Mouse (Mus musculus) kidney, adult 2 months (tissue): ENCODE results near the gene Morn5. TPM values are rescaled to one million over a fixed set of nuclear protein-coding genes. Genes with fewer than 3 reads are reported as not detected.
A peak's percentile ranks its signal among the peaks of the same experiment; 100 is the strongest.

Source experiments
- DNase-seq: peaks from one replicate; pipeline ENCODE4 v3.0.0; 2021
- H3K27ac ChIP-seq: fragments of 200-500 bp; 2 replicates; pipeline ENCODE4 v1.5.1; 2012; ENCODE audit warnings: low read depth, low read length, control low read depth, inconsistent platforms; ENCODE audit not compliant: insufficient read depth
- H3K27me3 ChIP-seq: fragments of 200-500 bp; replicated peaks from 2 replicates; pipeline ENCODE4 v1.6.1; 2012; ENCODE audit warnings: mild to moderate bottlenecking, moderate library complexity, low read length, inconsistent platforms; ENCODE audit not compliant: control insufficient read depth, insufficient read depth
- H3K36me3 ChIP-seq: fragments of 200-500 bp; 2 replicates; pipeline ENCODE4 v1.6.1; 2012; ENCODE audit warnings: mild to moderate bottlenecking, moderate library complexity, low read length, inconsistent platforms; ENCODE audit not compliant: control insufficient read depth, insufficient read depth
- H3K4me1 ChIP-seq: fragments of 200-500 bp; 2 replicates; pipeline ENCODE4 v1.6.1; 2011; ENCODE audit warnings: low read length; ENCODE audit not compliant: control insufficient read depth, insufficient read depth
- H3K4me3 ChIP-seq: fragments of 200-500 bp; 2 replicates; pipeline ENCODE4 v1.5.1; 2011; ENCODE audit warnings: mild to moderate bottlenecking, low read depth, low read length, control low read depth; ENCODE audit not compliant: insufficient read depth
- CTCF ChIP-seq: fragments of 200-500 bp; conservative IDR thresholded peaks from 2 replicates; pipeline ENCODE4 v1.5.1; 2011; ENCODE audit warnings: low read depth, mild to moderate bottlenecking, control low read depth, low read length, moderate library complexity, mixed read lengths; ENCODE audit not compliant: insufficient read depth, insufficient read length
- POLR2A ChIP-seq: fragments of 200-500 bp; IDR thresholded peaks from one replicate; pipeline ENCODE4 v1.6.1; 2011; ENCODE audit warnings: low read depth, low read length, control low read depth
- WGBS: fragments of 180-500 bp; shearing (Covaris S2); methylation state at CpG from one replicate; pipeline ENCODE4 v1.1.7; 2018; 5-methylcytosine and 5-hydroxymethylcytosine counted together
- polyA plus RNA-seq: library from polyadenylated mRNA; depleted of rRNA; stranded (reverse); fragments of >200 nt; gene quantifications from 2 replicates; pipeline ENCODE4 v1.2.3, GENCODE M21; 2012

Gene Morn5
- polyA plus RNA-seq, 1 experiment, result 1.7 TPM

DNA sequence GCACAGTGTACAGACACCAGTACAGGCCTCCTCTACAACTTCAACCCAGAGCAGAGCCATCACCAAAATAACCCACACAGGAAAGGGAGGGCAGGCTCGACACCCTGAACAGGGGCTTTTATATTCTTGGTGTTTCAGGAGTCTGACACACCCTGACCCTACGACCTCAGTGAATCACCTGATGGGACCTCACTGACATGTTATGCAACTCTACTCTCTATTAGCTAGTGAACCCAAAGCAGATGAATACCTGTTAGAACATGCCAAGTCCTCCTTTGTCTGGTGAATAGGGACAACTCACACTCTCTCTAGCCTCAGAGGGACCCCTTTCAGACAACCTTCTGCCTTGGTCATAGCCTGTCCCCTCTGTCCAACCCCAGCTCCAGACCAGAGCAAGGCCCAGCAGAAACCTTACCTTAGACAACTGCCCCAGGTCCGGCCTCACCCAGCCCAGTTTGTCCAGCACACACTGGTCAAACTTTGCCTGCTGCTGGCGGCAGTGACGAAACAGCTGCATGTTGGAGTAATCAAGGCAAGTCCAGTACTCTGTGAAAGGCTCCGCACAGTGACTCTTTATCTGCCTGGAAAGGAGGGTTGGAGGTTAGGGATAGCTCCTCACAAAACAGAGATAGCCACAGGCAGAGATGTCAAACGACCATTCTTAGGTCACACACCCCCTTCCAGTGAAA, 9.8 kb upstream of the Morn5 start:
- H3K4me1 ChIP-seq, result no peaks in the 10 kb centered on the region
- no peak for DNase-seq
- TF ChIP-seq POLR2A (no peak), CTCF (no peak)
- no peak overlapping the region for H3K27ac ChIP-seq
- no peaks in the 10 kb centered on the region for H3K27me3 ChIP-seq
- peaks cover 1% of the 10 kb centered on the region; the same call in 1 of the 2 replicates for H3K36me3 ChIP-seq
- no peak overlapping the region for H3K4me3 ChIP-seq
- 76% methylated on average over 7 of the region's 7 CpGs for WGBS

DNA sequence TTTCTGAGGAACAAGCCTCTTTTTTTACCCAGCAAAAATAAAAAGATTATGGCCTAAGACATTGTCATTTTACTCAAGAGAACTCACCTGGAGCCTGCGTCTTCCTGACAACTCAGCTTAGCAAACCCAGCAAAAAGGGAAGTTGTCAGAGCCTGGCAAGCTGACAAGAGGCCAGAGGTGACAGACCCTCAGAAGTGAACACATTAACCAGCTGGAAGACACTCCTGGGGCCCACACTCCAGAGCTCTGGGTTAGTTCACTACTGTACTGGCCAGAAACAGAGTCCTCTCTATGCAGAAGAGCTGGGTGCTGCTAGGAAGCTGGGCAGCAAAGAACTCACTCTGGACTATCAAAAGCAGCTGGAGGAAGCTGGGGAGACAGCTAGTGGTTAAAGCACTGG, 8.4 kb upstream of the Morn5 start:
- H3K36me3 ChIP-seq, result peaks cover 1% of the 10 kb centered on the region; the same call in 1 of the 2 replicates
- no peaks in the 10 kb centered on the region for H3K4me1 ChIP-seq
- no peaks in the 10 kb centered on the region for H3K27me3 ChIP-seq
- no peak overlapping the region for H3K4me3 ChIP-seq
- DNase-seq, result no peak
- WGBS, result 44% methylated on average over 1 of the region's 1 CpGs
- TF ChIP-seq CTCF (no peak), POLR2A (no peak)
- no peak overlapping the region for H3K27ac ChIP-seq

DNA sequence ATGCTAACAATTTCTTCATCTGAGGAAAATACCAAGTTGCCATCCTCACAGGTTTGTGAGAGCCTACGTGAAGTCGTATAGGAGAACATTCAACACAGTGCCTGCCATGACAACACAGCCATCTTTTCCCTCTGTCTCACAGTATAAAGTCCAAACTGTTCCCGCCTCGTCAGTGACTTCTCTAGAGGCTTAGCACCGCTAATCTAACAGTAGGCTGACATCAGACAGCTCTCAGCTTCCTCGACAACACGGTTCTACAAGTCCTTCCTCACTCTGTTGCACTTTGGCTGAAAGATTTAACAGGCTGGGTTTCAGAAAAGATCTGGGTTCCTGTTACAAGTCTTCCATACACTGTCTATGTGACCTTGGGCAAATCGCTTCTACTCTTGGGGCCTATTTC, 1.1 kb upstream of the Morn5 start:
- H3K36me3 ChIP-seq, result no peaks in the 10 kb centered on the region
- TF ChIP-seq POLR2A, result no peak
- no peak for TF ChIP-seq CTCF
- 17% methylated on average over 8 of the region's 8 CpGs for WGBS
- peak; percentile 41 for DNase-seq
- H3K4me3 ChIP-seq, result peak overlapping the region; percentile 91
- H3K27me3 ChIP-seq, result no peaks in the 10 kb centered on the region
- peak overlapping the region; percentile 56 for H3K27ac ChIP-seq
- peaks cover 3% of the 10 kb centered on the region; the same call in 1 of the 2 replicates for H3K4me1 ChIP-seq

DNA sequence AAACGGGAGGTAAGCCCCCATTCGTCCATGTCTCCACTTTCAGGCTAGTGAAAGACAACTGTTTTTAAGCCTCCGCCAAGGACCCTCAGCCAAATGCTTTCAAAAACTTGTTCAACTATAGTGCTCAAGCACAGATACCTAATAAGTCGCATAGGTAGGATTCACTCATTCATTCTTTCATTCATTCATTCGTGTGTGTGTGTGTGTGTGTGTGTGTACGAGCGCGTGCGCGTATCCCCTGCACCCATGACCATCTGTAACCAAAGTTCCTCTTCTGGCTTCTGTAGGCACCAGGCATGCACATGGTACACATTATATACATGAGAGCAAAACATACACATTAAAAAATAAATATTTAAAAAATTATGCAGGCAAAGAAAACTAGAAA, 303 bp downstream of the Morn5 start:
- no peaks in the 10 kb centered on the region for H3K36me3 ChIP-seq
- peak overlapping the region; percentile 91 for H3K4me3 ChIP-seq
- 32% methylated on average over 10 of the region's 10 CpGs for WGBS

DNA sequence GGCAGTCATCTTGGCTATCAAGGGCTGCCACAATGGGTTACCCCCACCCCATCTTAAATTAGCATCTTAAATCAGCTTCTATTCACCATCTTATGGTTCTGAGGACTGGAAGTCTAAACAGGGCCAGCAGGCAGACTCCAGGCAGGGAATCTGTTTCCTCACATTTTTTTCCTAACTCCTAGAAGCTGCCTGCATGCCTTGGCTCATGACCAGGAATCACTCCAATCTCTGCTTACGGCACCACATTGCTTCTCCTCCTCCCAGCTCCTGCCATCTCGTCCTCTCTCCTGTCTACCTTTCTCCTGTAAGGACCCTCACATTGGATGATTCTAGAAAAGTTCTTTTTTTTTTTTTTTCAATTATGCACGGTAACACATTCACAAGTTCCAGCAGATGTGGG, 4.0 kb downstream of the Morn5 start:
- TF ChIP-seq POLR2A (no peak), CTCF (no peak)
- Histone ChIP-seq H3K4me3 (no peak overlapping the region), H3K36me3 (no peaks in the 10 kb centered on the region), H3K4me1 (peaks cover under 1% of the 10 kb centered on the region; the same call in 1 of the 2 replicates), H3K27me3 (no peaks in the 10 kb centered on the region), H3K27ac (no peak overlapping the region)
- WGBS, result 58% methylated on average over 3 of the region's 3 CpGs
- DNase-seq, result no peak

More for the DNA sequence above, 303 bp downstream of the Morn5 start:
- DNase-seq, result no peak
- TF ChIP-seq POLR2A, result no peak
- no peak for TF ChIP-seq CTCF
- H3K27ac ChIP-seq, result no peak overlapping the region
- H3K27me3 ChIP-seq, result no peaks in the 10 kb centered on the region
- H3K4me1 ChIP-seq, result peaks cover 3% of the 10 kb centered on the region; the same call in 1 of the 2 replicates

DNA sequence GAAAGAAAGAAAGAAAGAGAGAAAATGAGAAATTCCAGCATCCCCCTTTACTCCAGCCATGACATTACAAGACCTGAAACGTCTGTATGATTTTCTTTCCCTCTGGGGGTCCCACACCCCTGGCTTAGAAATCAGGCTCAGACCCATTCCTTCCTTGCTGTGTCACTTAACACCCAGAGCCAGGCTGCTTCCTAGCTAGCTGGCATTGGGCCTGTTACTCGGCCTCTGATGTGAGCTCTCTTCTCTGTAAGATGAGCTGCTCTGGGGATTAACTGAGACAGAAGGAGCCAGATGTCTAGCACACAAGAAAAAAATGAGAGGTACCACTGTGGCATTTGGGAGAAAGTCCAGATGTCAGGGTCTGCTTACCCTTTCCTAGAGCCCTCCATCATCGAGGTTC, 7.0 kb downstream of the Morn5 start:
- no peak overlapping the region for H3K27ac ChIP-seq
- WGBS, result 60% methylated on average over 3 of the region's 3 CpGs
- no peaks in the 10 kb centered on the region for H3K4me1 ChIP-seq
- no peak overlapping the region for H3K4me3 ChIP-seq
- H3K27me3 ChIP-seq, result no peaks in the 10 kb centered on the region
- no peak for DNase-seq
- no peaks in the 10 kb centered on the region for H3K36me3 ChIP-seq
- TF ChIP-seq POLR2A, result no peak
- no peak for TF ChIP-seq CTCF

DNA sequence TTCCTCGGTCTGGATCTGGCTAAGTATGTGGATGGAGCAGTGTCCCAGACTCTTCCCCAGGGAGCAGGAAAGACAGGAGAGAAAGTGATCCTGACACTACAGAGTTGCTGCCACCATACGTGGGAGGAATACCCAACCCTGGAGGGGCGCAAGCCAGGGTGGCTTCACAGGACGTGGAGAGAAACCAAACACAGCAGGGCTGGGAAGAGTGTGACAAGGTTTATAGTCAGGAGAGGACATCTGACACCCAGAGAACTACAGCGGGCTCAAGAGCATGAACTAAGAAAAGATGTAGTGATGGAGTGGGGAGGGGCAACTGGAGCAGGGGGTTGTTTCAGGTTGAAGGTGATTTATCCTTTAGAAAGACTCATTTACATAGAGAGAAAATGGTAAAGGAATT, 12.2 kb downstream of the Morn5 start:
- WGBS, result 57% methylated on average over 5 of the region's 5 CpGs
- Histone ChIP-seq H3K36me3 (no peaks in the 10 kb centered on the region), H3K4me3 (no peak overlapping the region), H3K27ac (no peak overlapping the region), H3K4me1 (no peaks in the 10 kb centered on the region), H3K27me3 (no peaks in the 10 kb centered on the region)
- no peak for DNase-seq
- no peak for TF ChIP-seq POLR2A
- TF ChIP-seq CTCF, result no peak
